Mouse (Mus musculus) c-Kit-negative CD71-positive TER-119-positive erythroid progenitor cells, embryonic 14.5 days (primary cell): ENCODE measurements around the gene Tnfrsf14.

Experiments
- DNase-seq: peaks from one replicate; pipeline ENCODE4 v3.0.0-alpha.2; 2013; ENCODE audit warnings: low read depth, low spot score

Tnfrsf14 gene

DNA sequence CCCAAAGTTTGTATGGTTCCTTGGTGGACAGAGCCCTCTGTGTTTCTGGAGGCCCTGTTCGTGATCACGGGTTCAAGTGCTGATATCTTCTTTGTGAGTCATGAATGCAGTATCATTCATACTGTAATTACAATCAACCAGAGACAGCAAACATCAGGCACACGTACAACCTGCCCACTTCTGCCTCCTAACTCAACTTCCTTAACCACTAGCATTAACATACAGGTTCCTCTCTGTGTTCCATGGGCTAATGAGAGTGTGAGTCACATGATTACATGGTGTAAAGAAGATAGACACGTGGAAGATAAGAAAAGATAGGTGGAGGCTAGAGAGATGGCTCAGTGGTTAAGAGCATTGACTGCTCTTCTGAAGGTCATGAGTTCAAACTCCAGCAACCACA, 11.7 kb downstream of the Tnfrsf14 start:
- DNase-seq, result no peak

GRCm38 (mm10) chr4:154915286-154915685, 13.1 kb downstream of the Tnfrsf14 start:
- no peak for DNase-seq

- DNase-seq, result no peak
Observed at GRCm38 (mm10) chr4:154914707-154915106, 13.7 kb downstream of the Tnfrsf14 start.

GRCm38 (mm10) chr4:154914252-154914651, 14.1 kb downstream of the Tnfrsf14 start:
- DNase-seq, result no peak

DNA sequence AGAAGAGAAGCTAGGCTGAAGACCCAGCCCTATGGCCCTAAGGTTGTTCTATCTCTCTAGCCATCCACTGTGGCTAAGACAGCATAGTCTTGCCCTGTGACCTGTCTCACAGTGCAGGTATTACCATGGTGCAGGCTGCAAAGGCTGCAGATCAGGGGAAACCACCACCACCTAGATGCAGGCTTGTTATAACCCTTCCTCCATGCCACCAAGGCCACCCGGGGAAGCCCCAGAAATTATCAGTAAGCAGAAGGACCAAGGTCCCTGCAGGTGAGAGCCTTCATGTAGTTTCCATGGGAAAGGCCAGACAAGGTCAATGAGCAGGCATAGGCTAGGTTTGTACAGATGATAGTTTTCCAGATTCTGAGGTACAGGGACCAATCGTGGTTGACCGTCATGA, 14.5 kb downstream of the Tnfrsf14 start:
- no peak for DNase-seq

DNA sequence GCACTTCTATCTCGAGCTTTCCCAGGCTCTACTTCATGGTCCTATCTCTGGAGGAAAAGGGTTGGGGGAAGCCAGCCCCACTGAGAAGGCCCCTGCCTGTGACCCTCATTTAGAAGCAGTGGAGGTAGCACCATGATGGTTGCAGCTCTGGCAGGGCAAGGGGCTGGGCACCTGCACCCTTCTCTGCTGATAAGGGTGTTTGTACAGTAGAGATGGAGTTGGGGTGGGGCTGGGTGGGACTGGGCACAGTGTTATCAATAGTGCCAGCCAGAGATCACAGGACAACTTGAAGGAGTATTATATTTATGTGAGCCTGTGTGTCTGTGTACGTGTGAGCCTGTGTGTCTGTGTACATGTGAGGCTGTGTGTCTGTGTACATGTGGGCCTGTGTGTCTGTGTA, 16.7 kb downstream of the Tnfrsf14 start:
- peak; percentile 65 for DNase-seq

GRCm38 (mm10) chr4:154910606-154911522, 17.5 kb downstream of the Tnfrsf14 start:
- DNase-seq, result no peak

GRCm38 (mm10) chr4:154908490-154908889, 19.9 kb downstream of the Tnfrsf14 start:
- no peak for DNase-seq

DNA sequence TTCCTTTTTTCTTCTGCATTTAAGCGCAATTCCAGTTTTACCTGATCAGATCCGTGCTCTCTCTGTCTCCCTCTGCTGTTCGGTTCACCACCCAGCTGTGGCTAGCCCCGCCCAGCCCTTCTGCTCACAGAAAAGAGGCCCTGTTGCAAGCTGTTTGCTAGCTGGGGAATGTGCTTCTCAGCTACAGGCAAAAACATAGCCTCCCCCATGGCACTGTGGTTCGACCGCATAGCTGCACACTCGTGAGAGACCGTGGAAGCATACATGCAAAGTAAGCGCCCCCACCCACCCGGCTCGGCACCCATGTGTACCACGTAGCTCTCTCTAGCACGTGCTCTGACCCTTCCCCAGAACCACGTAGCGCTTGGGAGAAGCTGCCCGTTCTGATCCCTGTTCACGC, 20.5 kb downstream of the Tnfrsf14 start:
- peak; percentile 84 for DNase-seq

- DNase-seq, result peak; percentile 87
Observed at GRCm38 (mm10) chr4:154904185-154905071, 23.9 kb downstream of the Tnfrsf14 start.

- no peak for DNase-seq
Observed at GRCm38 (mm10) chr4:154902371-154902770, 26.0 kb downstream of the Tnfrsf14 start.

DNA sequence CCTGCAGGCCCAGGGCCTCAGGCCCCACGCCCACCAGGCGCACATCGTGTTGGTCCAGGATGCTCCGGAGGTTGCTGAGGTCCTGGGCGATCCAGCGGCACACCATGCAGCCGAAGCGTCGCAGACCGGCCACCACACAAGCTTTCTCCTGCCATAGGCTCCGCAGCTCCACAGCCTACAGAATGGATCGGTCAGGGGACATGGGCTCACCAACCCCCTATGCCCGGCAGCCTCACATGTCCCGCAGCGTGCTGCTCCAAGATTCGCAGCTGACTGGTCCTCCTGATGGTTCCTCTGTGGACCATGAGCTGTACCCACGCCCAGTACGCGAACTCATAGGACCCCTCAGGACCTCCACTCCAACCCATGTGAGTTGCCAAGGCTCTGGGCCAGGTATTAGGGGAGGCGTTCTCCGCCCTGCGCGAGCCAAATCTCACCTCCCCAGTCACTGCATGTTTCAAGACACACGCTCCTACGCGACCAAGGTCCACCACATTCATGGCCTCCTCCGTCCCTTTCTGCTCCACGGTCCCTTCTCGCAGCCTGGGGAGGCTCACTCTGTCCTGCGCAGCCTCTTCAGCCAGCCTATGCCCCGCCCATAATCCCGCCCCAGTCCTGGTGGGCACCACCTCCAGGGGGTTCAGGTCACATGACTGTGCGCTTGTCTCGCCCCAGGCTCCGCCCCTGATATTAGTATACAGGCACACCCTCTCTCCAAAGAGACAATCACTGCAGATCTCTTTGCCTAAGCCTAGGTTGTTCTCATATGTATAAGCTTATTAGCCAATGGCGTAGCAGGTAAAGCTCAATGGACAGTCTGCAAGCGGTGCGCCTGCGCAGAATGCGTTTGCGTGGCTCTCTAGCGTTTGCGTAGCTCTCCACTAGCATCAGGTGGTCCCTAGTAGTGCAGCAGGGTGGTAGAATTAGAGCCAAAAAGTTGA, 29.6 kb downstream of the Tnfrsf14 start, which contains the start of gene Fam213b:
Gene Fam213b (minus strand): TSS at position 630 of the 941 bp plus-strand sequence.
- no peak for DNase-seq

- no peak for DNase-seq
Observed at GRCm38 (mm10) chr4:154897676-154898465, 30.5 kb downstream of the Tnfrsf14 start.

GRCm38 (mm10) chr4:154895549-154895948, 32.8 kb downstream of the Tnfrsf14 start:
- no peak for DNase-seq

- no peak for DNase-seq
Observed at GRCm38 (mm10) chr4:154890887-154891286, 37.5 kb downstream of the Tnfrsf14 start.

DNA sequence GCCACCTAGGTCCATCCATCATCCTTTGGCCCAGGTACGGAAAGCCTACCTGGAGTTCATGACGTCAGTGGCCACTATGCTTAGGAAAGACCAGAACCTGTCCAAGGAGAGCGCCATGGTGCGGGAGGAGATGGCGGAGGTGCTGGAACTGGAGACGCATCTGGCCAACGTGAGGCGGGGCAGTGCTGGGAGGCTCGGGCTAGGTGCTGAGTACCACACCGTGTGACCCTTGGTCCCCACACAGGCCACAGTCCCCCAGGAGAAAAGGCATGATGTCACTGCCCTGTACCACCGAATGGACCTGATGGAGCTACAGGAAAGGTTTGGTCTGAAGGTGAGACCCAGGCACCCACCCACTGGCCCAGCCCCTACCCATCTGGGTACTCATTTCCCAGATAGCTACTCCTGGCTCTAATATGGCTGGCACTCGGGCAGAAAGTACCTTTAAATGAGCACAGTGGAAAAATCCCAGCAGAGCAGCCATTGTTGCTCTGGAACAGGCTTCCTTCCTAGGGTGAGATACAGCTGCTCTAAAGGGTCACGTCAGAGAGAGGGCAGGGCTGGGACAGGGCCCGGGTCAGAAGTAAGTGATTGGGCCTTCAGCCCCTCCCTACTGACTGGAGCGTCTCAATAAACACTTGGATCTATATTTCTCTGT, 40.6 kb downstream of the Tnfrsf14 start:
- DNase-seq, result no peak

DNA sequence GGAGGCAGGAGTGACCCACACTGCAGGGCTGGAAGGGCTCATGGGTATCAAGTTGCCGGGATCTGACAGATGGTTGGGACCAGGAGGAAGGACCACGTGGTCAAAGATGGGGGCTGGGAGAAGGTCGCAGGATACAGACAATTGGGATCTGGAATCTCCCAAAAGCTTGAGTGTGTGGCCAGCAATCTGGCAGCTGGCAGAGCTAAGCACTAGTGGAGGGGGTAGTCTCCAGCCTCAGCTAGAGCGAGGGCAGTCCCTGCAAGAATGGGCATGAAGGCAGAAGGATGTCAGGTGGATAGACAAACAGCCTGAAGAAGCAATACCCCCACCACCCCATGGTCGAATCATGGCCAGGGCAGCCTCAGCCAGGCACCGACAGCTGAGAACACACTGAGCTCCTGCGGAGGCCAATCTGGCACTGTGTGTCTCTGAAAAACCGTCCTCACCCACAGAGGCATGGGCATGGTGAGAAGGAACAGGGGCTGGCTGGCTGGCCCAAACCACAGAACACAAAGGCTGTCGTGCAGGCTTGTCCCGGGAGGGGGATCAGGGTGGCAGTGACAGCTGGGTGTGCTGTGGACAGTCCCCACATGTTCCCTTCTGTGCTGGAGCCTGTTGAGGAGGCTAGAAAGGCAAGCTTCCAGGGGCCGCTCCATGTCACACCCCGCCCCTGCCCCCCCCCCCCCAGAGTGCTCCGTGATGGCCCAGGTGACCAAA, 41.3 kb downstream of the Tnfrsf14 start:
- DNase-seq, result no peak

DNA sequence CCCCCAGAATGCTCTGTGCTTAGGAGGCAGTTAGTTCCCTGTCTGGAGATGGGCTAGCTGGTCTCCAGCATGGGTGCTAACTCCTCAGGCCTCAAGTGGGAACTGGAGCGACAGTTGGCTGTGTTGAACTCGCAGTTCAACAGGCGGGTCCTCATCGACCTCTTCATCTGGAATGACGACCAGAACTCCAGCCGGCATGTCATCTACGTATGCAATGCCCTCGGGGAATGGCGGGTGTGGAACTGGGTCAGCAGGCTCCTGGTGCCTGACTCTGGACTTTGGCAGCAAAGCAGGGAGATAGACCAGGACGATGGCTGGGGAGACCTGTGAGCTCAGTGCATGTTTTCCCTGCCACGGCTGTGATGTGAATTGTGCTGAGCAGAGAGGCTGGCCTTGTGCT, 42.9 kb downstream of the Tnfrsf14 start:
- no peak for DNase-seq

DNA sequence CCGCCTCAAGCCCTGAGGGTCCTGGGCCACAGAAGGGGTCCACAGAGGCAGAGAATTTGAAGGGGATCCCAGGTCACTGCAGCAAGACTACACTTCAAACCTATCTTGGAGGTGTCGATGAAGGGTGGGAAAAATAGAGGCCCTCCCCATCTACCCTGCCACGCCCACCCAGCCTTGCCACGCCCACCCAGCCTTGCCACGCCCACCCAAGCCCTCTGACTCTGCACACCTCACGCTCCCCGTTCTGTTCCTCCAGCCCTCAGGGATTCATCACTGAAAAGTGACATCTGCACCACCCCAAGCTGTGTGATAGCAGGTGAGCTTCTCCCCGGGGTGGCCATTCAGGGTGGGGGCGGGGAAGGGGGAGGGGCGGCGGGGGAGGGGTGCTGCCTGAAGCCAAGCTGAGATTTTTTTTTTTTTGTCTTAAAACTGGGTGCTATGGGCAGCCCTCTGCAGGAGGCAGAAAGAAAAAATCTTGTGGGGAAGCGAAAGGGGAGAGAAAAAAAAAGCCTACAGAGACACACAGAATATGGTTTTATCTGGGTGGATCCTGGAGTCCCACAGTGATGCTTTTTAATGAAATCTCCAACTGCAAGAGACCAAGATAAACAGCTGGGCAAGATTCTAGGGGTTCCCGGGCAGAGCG, 46.2 kb downstream of the Tnfrsf14 start:
- peak; percentile 72 for DNase-seq
